In genomic region chr8:71838207-71838606, GRCm38 (mm10) we compare ENCODE assay signal across 8 mouse cellular contexts. TPM values are rescaled to one million over a fixed set of nuclear protein-coding genes. Genes with fewer than 3 reads are reported as not detected.
DNase-seq lines count a peak whose midpoint lies in the region; ATAC-seq lines count a peak whose summit lies in the region.
"Not testable (repeated sequence)": the region's sequence is repeated elsewhere in the genome, so short reads cannot be mapped to it uniquely, and the experiment has no call there.
"Had no signal": no experiment of that assay in that cellular context is flagged by ENCODE, and none has a peak within 500 bp of the region (broad histone marks: within the 10 kb centered on the region; RNA-seq: fewer than 3 reads in every experiment).

No protein-coding gene starts in this region.

- H3K36me3 ChIP-seq in embryonic facial prominence, embryonic 14.5 days (ENCODE audit: control insufficient read depth, insufficient read depth, low read length); heart, embryonic 10.5 days; hindbrain, embryonic 11.5 days (ENCODE audit: control insufficient read depth, insufficient read depth, low read length); hindbrain, embryonic 14.5 days (replicated peaks; ENCODE audit: control insufficient read depth, insufficient read depth); limb, embryonic 10.5 days; liver, embryonic 12.5 days; midbrain, embryonic 13.5 days: not testable (repeated sequence)

- not testable (repeated sequence) for H3K27me3 ChIP-seq in embryonic facial prominence, embryonic 14.5 days (replicated peaks; ENCODE audit: control insufficient read depth, insufficient read depth, low read length); heart, embryonic 10.5 days (ENCODE audit: insufficient read depth, poor library complexity, severe bottlenecking); hindbrain, embryonic 11.5 days (ENCODE audit: control insufficient read depth, insufficient read depth, low read length); hindbrain, embryonic 14.5 days (ENCODE audit: control insufficient read depth, insufficient read depth, low read length); limb, embryonic 10.5 days (ENCODE audit: low read depth, poor library complexity, severe bottlenecking); liver, embryonic 12.5 days (replicated peaks); midbrain, embryonic 13.5 days

- not testable (repeated sequence) for H3K4me2 ChIP-seq in embryonic facial prominence, embryonic 14.5 days (ENCODE audit: low read depth, low read length); hindbrain, embryonic 11.5 days (replicated peaks; ENCODE audit: low read depth, low read length); hindbrain, embryonic 14.5 days (replicated peaks); liver, embryonic 12.5 days; midbrain, embryonic 13.5 days (replicated peaks)

- not testable (repeated sequence) for H3K9me3 ChIP-seq in embryonic facial prominence, embryonic 14.5 days (ENCODE audit: control insufficient read depth, low read length); heart, embryonic 10.5 days; hindbrain, embryonic 11.5 days (ENCODE audit: control insufficient read depth, low read length); hindbrain, embryonic 14.5 days (ENCODE audit: control insufficient read depth, low read length); limb, embryonic 10.5 days (replicated peaks); liver, embryonic 12.5 days (replicated peaks); midbrain, embryonic 13.5 days

- not testable (repeated sequence) for H3K27ac ChIP-seq in embryonic facial prominence, embryonic 14.5 days (replicated peaks; ENCODE audit: low read depth, low read length); heart, embryonic 10.5 days; hindbrain, embryonic 11.5 days (ENCODE audit: low read depth, low read length); hindbrain, embryonic 14.5 days; limb, embryonic 10.5 days; liver, embryonic 12.5 days; midbrain, embryonic 13.5 days

- ATAC-seq in embryonic facial prominence, embryonic 14.5 days (ENCODE audit: low read depth): not testable (repeated sequence)
- 0 out of 2 replicates have a peak, but pooled peaks have one; percentile 38 for ATAC-seq in hindbrain, embryonic 11.5 days (ENCODE audit: low FRiP score)
- peak; percentile 48; the same call in 1 of the 2 replicates for ATAC-seq in hindbrain, embryonic 14.5 days (ENCODE audit: low FRiP score)
- ATAC-seq in liver, embryonic 12.5 days: peak; percentile 30; the same call in 1 of the 2 replicates
- peak; percentile 58; the same call in 1 of the 2 replicates for ATAC-seq in midbrain, embryonic 13.5 days

- peak; percentile 1 for DNase-seq in embryonic facial prominence, embryonic 14.5 days (ENCODE audit: low spot score)
- DNase-seq in heart, embryonic 10.5 days (ENCODE audit: low spot score): peak; percentile 76
- not testable (repeated sequence) for DNase-seq in hindbrain, embryonic 11.5 days (ENCODE audit: low spot score); hindbrain, embryonic 14.5 days (ENCODE audit: low spot score)
- DNase-seq in limb, embryonic 10.5 days (ENCODE audit: low spot score): peak; percentile 28

- H3K4me3 ChIP-seq in embryonic facial prominence, embryonic 14.5 days (ENCODE audit: low read depth, low read length); heart, embryonic 10.5 days; hindbrain, embryonic 11.5 days (ENCODE audit: low read depth, low read length); hindbrain, embryonic 14.5 days (replicated peaks; ENCODE audit: low read length); limb, embryonic 10.5 days; liver, embryonic 12.5 days; midbrain, embryonic 13.5 days (replicated peaks): not testable (repeated sequence)

- not testable (repeated sequence) for H3K9ac ChIP-seq in embryonic facial prominence, embryonic 14.5 days (ENCODE audit: low read depth, low read length); hindbrain, embryonic 11.5 days (ENCODE audit: low read depth, low read length); hindbrain, embryonic 14.5 days; liver, embryonic 12.5 days; midbrain, embryonic 13.5 days (replicated peaks)

- not testable (repeated sequence) for H3K4me1 ChIP-seq in embryonic facial prominence, embryonic 14.5 days (ENCODE audit: control insufficient read depth, insufficient read depth, low read length); heart, embryonic 10.5 days; hindbrain, embryonic 11.5 days (replicated peaks; ENCODE audit: control insufficient read depth, insufficient read depth, low read length); hindbrain, embryonic 14.5 days (replicated peaks; ENCODE audit: control insufficient read depth, insufficient read depth, low read length); limb, embryonic 10.5 days; liver, embryonic 12.5 days; midbrain, embryonic 13.5 days (replicated peaks)

- 80% methylated on average over 4 of the region's 4 CpGs for WGBS in embryonic facial prominence, embryonic 14.5 days
- WGBS in heart, embryonic 10.5 days: 77% methylated on average over 4 of the region's 4 CpGs
- WGBS in hindbrain, embryonic 11.5 days: 89% methylated on average over 4 of the region's 4 CpGs
- WGBS in hindbrain, embryonic 14.5 days: 82% methylated on average over 4 of the region's 4 CpGs
- 80% methylated on average over 4 of the region's 4 CpGs for WGBS in limb, embryonic 10.5 days
- 61% methylated on average over 4 of the region's 4 CpGs for WGBS in liver, embryonic 12.5 days (ENCODE audit: insufficient replicate concordance)
- WGBS in midbrain, embryonic 13.5 days: 79% methylated on average over 4 of the region's 4 CpGs

RNA-seq across cellular contexts. Expression of gene Zfp709, which starts 43.6 kb away (rescaled TPM):
- polyA plus RNA-seq in embryonic facial prominence, embryonic 14.5 days (2014; fragmentation: Nextera tagmentation; extraction: Ambion mirVana): 7.1 and 7.9 TPM in 2 replicates
- 5.1 and 5.2 TPM in 2 replicates for polyA plus RNA-seq in heart, embryonic 10.5 days (2016; fragmentation: Nextera tagmentation; extraction: Ambion mirVana)
- 6.6 and 8.2 TPM in 2 replicates for polyA plus RNA-seq in hindbrain, embryonic 11.5 days (2014; fragmentation: Nextera tagmentation; extraction: Ambion mirVana)
- 9.8 and 10.4 TPM in 2 replicates for polyA plus RNA-seq in hindbrain, embryonic 14.5 days (2014; fragmentation: Nextera tagmentation; extraction: Ambion mirVana)
- 3.7 and 3.9 TPM in 2 replicates for polyA plus RNA-seq in limb, embryonic 10.5 days (2016; fragmentation: Nextera tagmentation; extraction: Ambion mirVana)
- polyA plus RNA-seq in liver, embryonic 12.5 days (2016; fragmentation: Nextera tagmentation; extraction: Ambion mirVana): 2.0 and 2.5 TPM in 2 replicates
- polyA plus RNA-seq in midbrain, embryonic 13.5 days (2015; fragmentation: Nextera tagmentation; extraction: Ambion mirVana): 7.7 and 8.1 TPM in 2 replicates
- polyA plus RNA-seq: erythroblast, embryonic 14.5 days had no signal
